Mouse (Mus musculus) embryonic stem cell, embryonic (primary cell): ENCODE measurements around the gene Csnk1g2.

Experiments used
- CTCF ChIA-PET, 4 experiments: fragments of 300-600 bp in 2 of 4; fragments of 350-600 bp in 2 of 4; sonication (Branson Sonifier 250); formaldehyde crosslinking; loops; one replicate each; lab custom pipeline; 2022; ENCODE audit warnings: inconsistent platforms in 2 of 4; lab: Charles Lee
- POLR2A ChIA-PET, 4 experiments: fragments of 300-600 bp in 2 of 4; fragments of 350-600 bp in 2 of 4; sonication (Branson Sonifier 250); formaldehyde crosslinking; loops; one replicate each; lab custom pipeline; 2022; ENCODE audit warnings: antibody characterized with exemption in 4 of 4, inconsistent platforms in 1 of 4; lab: Charles Lee

The Csnk1g2 gene

GRCm38 (mm10) chr10:80659213-80659612 is 36.6 kb downstream of the Csnk1g2 start:
- CTCF ChIA-PET = interaction anchor here (0.5 to 5.3 kb wide), 30 partner anchors 9 to 271 kb away, joined by 3 to 74 read pairs (median 4); partner anchors contain the start of genes Mknk2 (in 3 of the 4), Atp8b3 (in 2 of the 4), Abhd17a (in 1 of the 4) and Klf16 (in 1 of the 4)
- POLR2A ChIA-PET = interaction anchor here (0.8 to 33.3 kb wide), 17 partner anchors 12 to 270 kb away, joined by 3 to 944 read pairs (median 7); partner anchors contain the start of genes Ap3d1 (in 2 of the 4), Mknk2 (in 2 of the 4), Abhd17a (in 1 of the 4) and Csnk1g2 (in 1 of the 4)

- ChIA-PET CTCF (interaction anchor here (0.6 to 5.3 kb wide), 79 partner anchors 8 to 628 kb away, joined by 3 to 74 read pairs (median 5); partner anchors contain the start of genes Abhd17a (in 2 of the 4), Atp8b3 (in 2 of the 4), Csnk1g2 (in 2 of the 4) and Mknk2 (in 2 of the 4)), POLR2A (interaction anchor here (0.6 to 33.3 kb wide), 46 partner anchors 11 to 493 kb away, joined by 3 to 944 read pairs (median 4); partner anchors contain the start of genes Adat3 (in 2 of the 4), Csnk1g2 (in 2 of the 4), Gadd45b (in 2 of the 4) and Klf16 (in 2 of the 4))
Measured at GRCm38 (mm10) chr10:80661149-80661548, 38.5 kb downstream of the Csnk1g2 start.

- CTCF ChIA-PET = no interaction called here
Measured at GRCm38 (mm10) chr10:80663485-80664196, 41.0 kb downstream of the Csnk1g2 start.

GRCm38 (mm10) chr10:80664197-80665015 is 41.8 kb downstream of the Csnk1g2 start:
- POLR2A ChIA-PET = interaction anchor here (0.6 to 33.3 kb wide), 30 partner anchors 7 to 746 kb away, joined by 3 to 944 read pairs (median 4); partner anchors contain the start of genes Abhd17a (in 2 of the 4), Csnk1g2 (in 2 of the 4), Mknk2 (in 2 of the 4) and Rexo1 (in 2 of the 4)
- CTCF ChIA-PET = interaction anchor here in 3 of 4 experiments (0.6 to 1.3 kb wide), 13 partner anchors 10 to 291 kb away, joined by 3 to 9 read pairs (median 4); partner anchors contain the start of genes Atp8b3 (in 1 of the 3) and Rexo1 (in 1 of the 3)

More at GRCm38 (mm10) chr10:80663485-80664196, 41.0 kb downstream of the Csnk1g2 start:
- POLR2A ChIA-PET = interaction anchor here in 3 of 4 experiments (0.8 to 33.3 kb wide), 14 partner anchors 8 to 295 kb away, joined by 3 to 944 read pairs (median 10); partner anchors contain the start of genes Csnk1g2 (in 2 of the 3), Mknk2 (in 2 of the 3), Abhd17a (in 1 of the 3) and Btbd2 (in 1 of the 3)

GRCm38 (mm10) chr10:80665016-80665380 is 42.4 kb downstream of the Csnk1g2 start:
- ChIA-PET CTCF (interaction anchor here in 3 of 4 experiments (0.6 to 1.3 kb wide), 13 partner anchors 11 to 290 kb away, joined by 3 to 9 read pairs (median 4); partner anchors contain the start of genes Atp8b3 (in 1 of the 3) and Rexo1 (in 1 of the 3)), POLR2A (interaction anchor here (0.6 to 33.3 kb wide), 29 partner anchors 7 to 746 kb away, joined by 3 to 944 read pairs (median 4); partner anchors contain the start of genes Abhd17a (in 2 of the 4), Csnk1g2 (in 2 of the 4), Mknk2 (in 2 of the 4) and Rexo1 (in 2 of the 4))

- ChIA-PET CTCF (interaction anchor here in 1 of 4 experiments (1.2 to 1.3 kb wide), 3 partner anchors 10 to 127 kb away, joined by 4 to 5 read pairs (median 4); partner anchors contain the start of genes Atp8b3 and Rexo1), POLR2A (interaction anchor here in 3 of 4 experiments (0.7 to 33.3 kb wide), 18 partner anchors 6 to 266 kb away, joined by 3 to 944 read pairs (median 6); partner anchors contain the start of genes Btbd2 (in 2 of the 3), Csnk1g2 (in 2 of the 3), Mknk2 (in 2 of the 3) and Abhd17a (in 1 of the 3))
Measured at GRCm38 (mm10) chr10:80665459-80665858, 42.8 kb downstream of the Csnk1g2 start.

- ChIA-PET CTCF (interaction anchor here in 2 of 4 experiments (0.6 to 1.2 kb wide), 3 partner anchors 8 to 262 kb away, joined by 3 to 4 read pairs (median 4); no protein-coding TSS in a partner anchor), POLR2A (interaction anchor here in 3 of 4 experiments (0.7 to 33.3 kb wide), 15 partner anchors 6 to 135 kb away, joined by 3 to 944 read pairs (median 5); partner anchors contain the start of genes Btbd2 (in 2 of the 3), Mknk2 (in 2 of the 3), Abhd17a (in 1 of the 3) and Csnk1g2 (in 1 of the 3))
Measured at GRCm38 (mm10) chr10:80665981-80666733, 43.5 kb downstream of the Csnk1g2 start.

- ChIA-PET CTCF (interaction anchor here in 3 of 4 experiments (0.6 to 1.2 kb wide), 3 partner anchors 8 to 180 kb away, joined by 4 read pairs; no protein-coding TSS in a partner anchor), POLR2A (interaction anchor here (0.5 to 33.3 kb wide), 16 partner anchors 5 to 544 kb away, joined by 3 to 944 read pairs (median 4); partner anchors contain the start of genes Btbd2 (in 2 of the 4), Mknk2 (in 2 of the 4), Abhd17a (in 1 of the 4) and Atp8b3 (in 1 of the 4))
Measured at GRCm38 (mm10) chr10:80666837-80667412, 44.3 kb downstream of the Csnk1g2 start.

GRCm38 (mm10) chr10:80668614-80669013 is 46.0 kb downstream of the Csnk1g2 start:
- CTCF ChIA-PET = interaction anchor here in 3 of 4 experiments (0.5 to 2.7 kb wide), 7 partner anchors 8 to 510 kb away, joined by 3 to 12 read pairs (median 5); no protein-coding TSS in a partner anchor
- POLR2A ChIA-PET = interaction anchor here in 3 of 4 experiments (0.6 to 33.3 kb wide), 29 partner anchors 3 to 625 kb away, joined by 3 to 944 read pairs (median 4); partner anchors contain the start of genes Btbd2 (in 2 of the 3), Mknk2 (in 2 of the 3), Abhd17a (in 1 of the 3) and Ap3d1 (in 1 of the 3)

GRCm38 (mm10) chr10:80669018-80669417 is 46.4 kb downstream of the Csnk1g2 start:
- ChIA-PET POLR2A (interaction anchor here in 3 of 4 experiments (0.6 to 33.3 kb wide), 27 partner anchors 3 to 625 kb away, joined by 3 to 944 read pairs (median 5); partner anchors contain the start of genes Btbd2 (in 2 of the 3), Mknk2 (in 2 of the 3), Abhd17a (in 1 of the 3) and Ap3d1 (in 1 of the 3)), CTCF (interaction anchor here in 2 of 4 experiments (0.9 to 2.7 kb wide), 6 partner anchors 8 to 322 kb away, joined by 3 to 12 read pairs (median 4); no protein-coding TSS in a partner anchor)

- CTCF ChIA-PET = interaction anchor here in 3 of 4 experiments (1.0 to 2.7 kb wide), 5 partner anchors 9 to 321 kb away, joined by 3 to 12 read pairs (median 5); no protein-coding TSS in a partner anchor
- POLR2A ChIA-PET = interaction anchor here in 3 of 4 experiments (0.6 to 33.3 kb wide), 17 partner anchors 2 to 271 kb away, joined by 3 to 944 read pairs (median 6); partner anchors contain the start of genes Btbd2 (in 2 of the 3), Mknk2 (in 2 of the 3), Csnk1g2 (in 1 of the 3) and Gm49322 (in 1 of the 3)
Measured at GRCm38 (mm10) chr10:80669737-80670485, 47.3 kb downstream of the Csnk1g2 start.

- ChIA-PET CTCF (interaction anchor here in 3 of 4 experiments (0.7 to 2.7 kb wide), 3 partner anchors 10 to 11 kb away, joined by 4 to 12 read pairs (median 7); no protein-coding TSS in a partner anchor), POLR2A (interaction anchor here in 2 of 4 experiments (0.8 to 33.3 kb wide), 7 partner anchors 1 to 161 kb away, joined by 3 to 944 read pairs (median 16); partner anchors contain the start of genes Btbd2 (in 2 of the 2), Csnk1g2 (in 1 of the 2) and Mknk2 (in 1 of the 2))
Measured at GRCm38 (mm10) chr10:80670531-80670930, 47.9 kb downstream of the Csnk1g2 start.

GRCm38 (mm10) chr10:80671251-80671650 is 48.6 kb downstream of the Csnk1g2 start:
- ChIA-PET CTCF (interaction anchor here in 2 of 4 experiments (0.7 to 1.3 kb wide), 2 partner anchors 12 to 93 kb away, joined by 4 to 5 read pairs; no protein-coding TSS in a partner anchor), POLR2A (interaction anchor here in 3 of 4 experiments (0.5 to 15.6 kb wide), 10 partner anchors 14 to 523 kb away, joined by 3 to 944 read pairs (median 11); partner anchors contain the start of genes Btbd2 (in 2 of the 3), Csnk1g2 (in 1 of the 3), Midn (in 1 of the 3) and Rexo1 (in 1 of the 3))
